Mouse (Mus musculus): ENCODE measurements at regions not wholly inside any gene's neighbourhood (a gene's known extent, or its start where the extent isn't known, plus 50 kb on each side); places are given as distances from the start of the nearest gene placed in this dataset.
A peak's percentile ranks its signal among the peaks of the same experiment; 100 is the strongest.

DNA sequence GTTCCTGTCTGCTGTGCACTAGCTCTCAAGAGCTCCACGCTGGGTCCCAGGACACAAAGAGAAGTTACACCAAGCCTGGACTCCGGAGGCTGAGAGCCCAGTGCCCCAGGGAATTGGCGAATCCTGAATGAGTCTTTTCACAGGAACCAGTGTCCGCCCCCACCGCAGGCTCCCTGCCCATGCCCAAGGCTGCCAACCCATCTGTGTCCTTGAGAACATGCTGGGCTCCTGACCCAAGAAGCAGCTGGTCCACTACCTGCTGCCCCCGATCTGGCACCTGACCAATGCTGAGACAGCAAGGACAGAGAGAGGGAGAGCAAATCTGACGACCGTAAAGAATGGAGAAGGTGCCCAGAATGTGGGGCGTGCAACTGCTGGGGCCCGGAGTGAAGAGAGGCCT, 85.2 kb upstream of the Cplx2 start:
- no peak for DNase-seq (ENCODE audit: low read depth, low spot score)

DNA sequence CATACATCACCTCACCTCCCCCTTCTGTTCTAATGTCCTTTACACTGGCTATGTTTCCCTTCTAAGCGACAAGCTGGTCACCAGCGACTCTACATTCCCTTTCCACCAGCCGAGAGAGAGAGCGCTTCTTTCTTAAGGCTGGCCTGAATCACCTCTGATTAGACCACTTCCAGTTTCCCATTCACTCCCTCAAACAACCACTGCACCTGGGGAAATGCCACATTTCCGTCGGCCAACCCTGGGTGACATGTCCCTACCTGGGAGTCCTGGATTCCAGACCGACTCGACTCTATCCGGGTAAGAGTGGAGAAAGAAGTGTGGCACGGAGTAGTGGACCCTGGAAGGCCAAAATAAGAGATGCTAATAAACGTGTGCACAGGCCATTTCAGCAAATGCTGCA, 84.5 kb upstream of the Cplx2 start:
- DNase-seq (ENCODE audit: low read depth, low spot score), result no peak

GRCm38 (mm10) chr13:54290066-54290465, 81.1 kb upstream of the Cplx2 start:
- DNase-seq (ENCODE audit: low read depth, low spot score), result no peak

GRCm38 (mm10) chr13:54292394-54292793, 78.8 kb upstream of the Cplx2 start:
- DNase-seq (ENCODE audit: low read depth, low spot score), result no peak

- DNase-seq (ENCODE audit: low read depth, low spot score), result no peak
Measured at GRCm38 (mm10) chr13:54293006-54293405, 78.1 kb upstream of the Cplx2 start.

- DNase-seq (ENCODE audit: low read depth, low spot score), result no peak
Measured at GRCm38 (mm10) chr13:54295475-54296259, 75.5 kb upstream of the Cplx2 start.

GRCm38 (mm10) chr13:54296260-54296555, 74.9 kb upstream of the Cplx2 start:
- no peak for DNase-seq (ENCODE audit: low read depth, low spot score)

DNA sequence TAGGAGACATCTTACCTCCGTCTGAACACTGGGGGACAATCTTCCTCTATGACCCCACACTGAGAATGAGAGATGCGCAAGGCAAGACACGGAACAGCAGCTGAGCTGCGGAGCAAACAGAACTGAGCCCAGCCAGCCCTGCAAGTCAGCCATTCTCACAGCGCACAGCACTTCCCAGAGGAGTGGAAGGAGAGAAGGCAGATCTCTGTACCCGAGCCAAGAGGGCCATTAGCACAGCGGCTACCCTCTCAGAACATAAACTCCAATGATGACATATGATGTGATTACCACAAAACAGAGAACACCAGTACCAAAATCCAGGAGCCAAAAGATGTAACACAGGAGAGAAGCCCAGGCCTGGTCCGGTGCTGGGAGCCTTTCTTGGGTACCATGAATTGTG, 72.3 kb upstream of the Cplx2 start:
- no peak for DNase-seq (ENCODE audit: low read depth, low spot score)

DNA sequence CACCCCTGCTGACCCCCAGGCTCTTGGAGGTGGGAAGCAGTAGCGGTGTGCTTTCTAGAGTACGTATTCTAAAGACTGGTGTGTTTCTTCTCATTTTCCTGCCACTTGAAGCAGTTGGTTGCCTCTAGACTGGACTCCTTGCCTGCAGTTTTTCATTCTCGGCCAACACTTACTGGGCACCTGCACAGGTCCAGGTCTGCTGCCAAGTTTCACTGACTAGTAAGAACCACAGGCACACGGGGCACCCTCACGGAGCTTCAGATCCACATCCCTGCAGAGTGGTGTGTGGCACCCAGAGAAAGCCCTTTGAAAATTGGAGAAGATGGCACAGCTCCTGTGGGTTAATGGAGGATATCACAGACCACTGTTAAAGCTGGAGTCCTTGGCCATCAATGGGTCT, 71.9 kb upstream of the Cplx2 start:
- DNase-seq (ENCODE audit: low read depth, low spot score), result no peak

GRCm38 (mm10) chr13:54301110-54301509, 70.0 kb upstream of the Cplx2 start:
- no peak for DNase-seq (ENCODE audit: low read depth, low spot score)

GRCm38 (mm10) chr13:54301677-54302076, 69.5 kb upstream of the Cplx2 start:
- DNase-seq (ENCODE audit: low read depth, low spot score), result no peak

GRCm38 (mm10) chr13:54302351-54303070, 68.6 kb upstream of the Cplx2 start:
- peak; percentile 57 for DNase-seq (ENCODE audit: low read depth, low spot score)

GRCm38 (mm10) chr13:54303071-54303924, 67.9 kb upstream of the Cplx2 start:
- peak; percentile 81 for DNase-seq (ENCODE audit: low read depth, low spot score)

GRCm38 (mm10) chr13:54304251-54304650, 66.9 kb upstream of the Cplx2 start:
- DNase-seq (ENCODE audit: low read depth, low spot score), result no peak

GRCm38 (mm10) chr13:54308591-54308990, 62.6 kb upstream of the Cplx2 start:
- DNase-seq (ENCODE audit: low read depth, low spot score), result no peak

DNA sequence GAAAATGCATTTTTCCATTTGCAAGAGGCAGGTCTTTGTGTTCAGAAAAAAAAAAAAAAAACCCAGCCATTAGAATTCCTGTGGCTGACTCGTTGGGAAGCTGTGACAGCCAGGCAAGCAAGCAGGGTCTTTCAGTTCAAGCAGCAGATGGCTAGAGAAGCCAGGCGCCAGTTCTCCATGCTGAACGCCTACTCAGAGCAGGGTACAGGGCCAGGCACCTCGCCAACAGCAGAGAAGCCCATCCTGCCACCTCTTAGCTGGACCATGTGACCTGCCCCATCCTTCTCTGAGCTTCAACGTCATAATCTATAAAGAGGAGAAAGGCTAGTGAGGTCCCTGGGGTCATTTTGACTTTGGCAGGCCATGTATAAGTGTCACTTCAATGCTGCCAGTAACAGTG, 61.8 kb upstream of the Cplx2 start:
- DNase-seq (ENCODE audit: low read depth, low spot score), result no peak

GRCm38 (mm10) chr13:54310144-54310543, 61.0 kb upstream of the Cplx2 start:
- DNase-seq (ENCODE audit: low read depth, low spot score), result no peak

- no peak for DNase-seq (ENCODE audit: low read depth, low spot score)
Measured at GRCm38 (mm10) chr13:54311327-54312026, 59.7 kb upstream of the Cplx2 start.

- no peak for DNase-seq (ENCODE audit: low read depth, low spot score)
Measured at GRCm38 (mm10) chr13:54312405-54313185, 58.6 kb upstream of the Cplx2 start.

DNA sequence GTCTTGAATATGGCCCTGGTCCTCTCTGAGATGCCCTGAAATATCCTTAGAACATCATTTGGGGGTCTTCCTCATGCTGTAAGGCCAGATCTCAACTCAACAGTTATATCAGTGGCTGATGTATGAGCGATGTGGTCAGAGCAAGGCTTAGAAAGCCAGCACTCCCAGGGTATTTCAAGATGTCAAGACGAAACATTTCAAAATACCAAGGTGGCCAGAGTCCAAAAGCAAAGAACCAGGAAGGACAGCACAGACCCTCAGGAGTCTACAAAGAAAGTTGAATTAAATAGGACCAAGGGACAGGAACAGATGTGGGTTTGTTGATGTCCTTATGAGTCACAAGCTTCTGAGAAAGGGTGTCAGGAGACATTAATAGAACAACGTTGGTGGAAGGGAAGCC, 55.8 kb upstream of the Cplx2 start:
- no peak for DNase-seq (ENCODE audit: low read depth, low spot score)

- DNase-seq (ENCODE audit: low read depth, low spot score), result no peak
Measured at GRCm38 (mm10) chr13:54316907-54317306, 54.2 kb upstream of the Cplx2 start.
